Mouse (Mus musculus) adrenal gland, postnatal 14 days (tissue): Measurements from ENCODE around the gene Ajuba. TPM values are rescaled to one million over a fixed set of nuclear protein-coding genes. Genes with fewer than 3 reads are reported as not detected.
"Not testable (repeated sequence)": the region's sequence is repeated elsewhere in the genome, so short reads cannot be mapped to it uniquely, and the experiment has no call there.

ENCODE experiments used
- DNase-seq: peaks from one replicate; pipeline ENCODE4 v3.0.0; 2021; ENCODE audit warnings: mixed read lengths
- long read RNA-seq, 2 experiments: library from polyadenylated mRNA; stranded (forward); transcript quantifications; one replicate each; pipeline ENCODE4 v2.0.0; 2021
- total RNA-seq: library from RNA; stranded (reverse); gene quantifications from 2 replicates; pipeline ENCODE4 v1.2.3, GENCODE M21; 2021

The Ajuba gene
- total RNA-seq, result 18.2 and 23.3 TPM in 2 replicates
- long read RNA-seq, experiment 1, transcript Ajuba-201 (8 exons, 3,397 nt), result major isoform, 24 of 27 reads
- long read RNA-seq, experiment 1, partial matches to known transcripts, result 1 of 27 reads
- long read RNA-seq, experiment 1, other reads (novel, unspliced or antisense), result 2 of 27 reads
- long read RNA-seq, experiment 2, transcript Ajuba-201 (8 exons, 3,397 nt), result major isoform, 19 of 22 reads
- long read RNA-seq, experiment 2, partial matches to known transcripts, result 2 of 22 reads
- long read RNA-seq, experiment 2, other reads (novel, unspliced or antisense), result 1 of 22 reads

DNA sequence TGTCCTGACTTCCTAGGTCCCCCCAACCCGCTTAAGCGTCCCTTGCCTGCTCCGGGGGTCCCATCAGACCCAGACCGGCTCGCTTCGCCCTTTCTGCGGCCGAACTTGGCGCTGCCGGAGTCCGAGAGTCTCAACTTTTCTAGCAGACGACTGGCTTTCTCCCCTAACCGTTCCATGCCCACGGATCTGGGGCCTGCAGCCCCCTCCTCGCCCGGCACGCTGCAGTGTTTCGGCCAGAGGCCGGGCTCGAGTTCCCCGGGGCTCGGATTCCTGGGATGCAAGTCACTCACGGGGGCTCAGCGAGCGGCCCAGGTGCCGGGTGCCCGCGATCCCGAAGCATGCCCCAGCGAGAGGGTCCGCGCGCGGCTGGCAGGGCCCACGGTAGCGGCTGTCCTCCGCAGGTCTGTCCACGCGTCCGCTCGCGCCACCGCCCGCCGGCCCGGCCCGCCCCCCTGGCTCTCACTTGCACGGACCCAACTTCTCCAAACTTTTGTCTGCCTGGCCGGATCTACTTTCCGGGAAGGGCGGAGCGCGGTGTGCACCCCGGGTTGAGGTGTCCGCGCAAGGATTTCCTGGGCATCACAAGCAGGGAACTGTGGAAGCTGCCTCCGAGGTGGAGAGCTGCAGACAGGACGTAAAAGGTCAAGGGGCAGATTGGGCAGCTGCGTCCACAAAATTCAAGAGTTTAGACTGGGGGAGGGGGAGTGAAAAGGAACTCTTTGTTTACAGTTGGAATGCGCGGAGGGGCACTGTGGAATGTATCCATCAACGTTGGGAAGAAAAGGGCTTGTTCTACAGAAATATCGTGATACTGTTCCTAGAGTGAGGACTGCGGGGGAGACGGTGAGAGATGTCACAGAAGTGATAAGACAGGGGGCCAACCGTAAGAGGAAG, at the start of gene Ajuba:
Ajuba (minus strand) TSS at position 470 of the 894 bp plus-strand sequence.
- DNase-seq, result peak; percentile 93

DNA sequence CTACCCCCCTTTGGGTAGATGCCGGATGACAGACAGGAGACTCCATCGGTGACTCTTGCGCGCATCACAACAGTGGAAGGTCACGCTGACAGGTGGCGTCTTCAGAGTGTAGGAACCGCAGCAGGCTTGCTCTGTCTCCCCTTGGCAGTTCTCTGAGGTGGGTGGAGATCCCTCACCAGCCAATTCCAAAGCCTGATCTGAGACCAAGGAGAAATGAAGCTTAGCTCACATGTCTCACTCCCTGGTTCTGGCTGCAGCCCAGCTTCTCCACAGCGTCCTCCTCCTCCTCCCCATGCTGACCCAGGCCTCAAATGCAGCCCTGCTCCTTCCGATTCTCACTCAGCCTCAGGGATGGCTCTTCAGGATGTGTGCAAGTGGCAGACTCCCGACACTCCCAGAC, 47.6 kb upstream of the Ajuba start:
- DNase-seq, result no peak

DNA sequence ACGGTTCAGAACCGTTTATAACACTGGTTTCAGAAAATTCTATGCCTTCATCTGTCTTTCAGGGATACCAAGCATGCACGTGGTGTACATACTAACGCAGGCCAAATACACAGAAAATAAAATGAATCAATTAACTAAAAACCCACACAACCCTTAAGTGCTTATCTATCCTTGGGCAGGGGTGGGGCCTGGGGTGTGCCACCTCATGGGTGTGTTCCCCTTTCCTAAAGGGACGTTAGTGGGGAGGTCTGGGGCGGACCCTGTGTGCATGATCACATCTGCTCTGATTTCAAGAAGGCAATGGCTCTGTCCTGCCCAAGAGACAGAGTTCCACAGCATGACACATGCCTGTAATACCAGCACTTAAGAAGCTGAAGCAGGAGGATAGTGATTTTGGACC, 46.0 kb upstream of the Ajuba start:
- no peak for DNase-seq

DNA sequence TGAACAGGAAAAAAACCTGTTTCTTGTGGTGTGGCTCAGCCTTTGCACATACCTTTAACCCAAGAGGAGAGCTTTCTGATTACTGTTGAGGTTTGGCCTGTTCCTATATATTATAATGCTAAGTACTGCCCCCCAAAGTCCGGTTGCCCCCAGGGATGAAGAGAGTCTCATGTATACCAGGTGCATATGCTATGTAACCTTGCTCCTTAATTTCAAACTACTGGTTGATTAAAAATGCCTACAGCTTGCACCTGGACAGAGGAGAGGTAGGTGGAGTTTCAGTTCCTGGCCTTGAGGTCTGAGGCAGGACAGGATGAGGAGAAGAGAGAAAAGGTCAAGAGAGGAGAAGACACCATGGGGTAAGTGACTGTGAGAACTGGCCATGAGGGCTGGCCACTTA, 43.8 kb upstream of the Ajuba start, which contains the start of gene Psmb11:
Psmb11 (plus strand) TSS at position 301 of the 400 bp plus-strand sequence.
- DNase-seq, result no peak

DNA sequence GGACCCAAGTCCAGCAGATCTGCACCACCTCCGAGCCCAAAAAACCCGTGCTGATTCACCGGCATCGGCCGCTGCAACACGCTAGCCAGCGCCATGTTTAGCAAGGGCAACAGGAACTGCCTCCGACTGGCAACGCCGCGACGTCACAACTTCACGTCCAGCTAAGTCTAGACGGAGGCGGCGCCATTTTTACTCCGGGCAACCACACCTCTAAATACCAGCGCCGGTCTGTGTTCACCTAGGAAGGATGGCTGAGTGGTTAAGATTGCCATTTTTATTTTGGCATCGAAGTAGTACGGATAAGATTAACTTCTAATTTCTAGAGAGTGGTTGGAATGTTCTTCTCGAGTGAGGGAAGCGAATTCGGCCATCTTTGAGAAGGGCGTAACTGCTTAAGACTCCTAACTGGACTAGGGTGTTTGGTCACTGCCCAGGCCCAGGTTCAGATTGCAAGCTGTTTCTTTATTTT, 40.6 kb upstream of the Ajuba start, which contains the start of gene Psmb5:
Psmb5 (minus strand) TSS at position 126 of the 469 bp plus-strand sequence.
- peak; percentile 91 for DNase-seq

DNA sequence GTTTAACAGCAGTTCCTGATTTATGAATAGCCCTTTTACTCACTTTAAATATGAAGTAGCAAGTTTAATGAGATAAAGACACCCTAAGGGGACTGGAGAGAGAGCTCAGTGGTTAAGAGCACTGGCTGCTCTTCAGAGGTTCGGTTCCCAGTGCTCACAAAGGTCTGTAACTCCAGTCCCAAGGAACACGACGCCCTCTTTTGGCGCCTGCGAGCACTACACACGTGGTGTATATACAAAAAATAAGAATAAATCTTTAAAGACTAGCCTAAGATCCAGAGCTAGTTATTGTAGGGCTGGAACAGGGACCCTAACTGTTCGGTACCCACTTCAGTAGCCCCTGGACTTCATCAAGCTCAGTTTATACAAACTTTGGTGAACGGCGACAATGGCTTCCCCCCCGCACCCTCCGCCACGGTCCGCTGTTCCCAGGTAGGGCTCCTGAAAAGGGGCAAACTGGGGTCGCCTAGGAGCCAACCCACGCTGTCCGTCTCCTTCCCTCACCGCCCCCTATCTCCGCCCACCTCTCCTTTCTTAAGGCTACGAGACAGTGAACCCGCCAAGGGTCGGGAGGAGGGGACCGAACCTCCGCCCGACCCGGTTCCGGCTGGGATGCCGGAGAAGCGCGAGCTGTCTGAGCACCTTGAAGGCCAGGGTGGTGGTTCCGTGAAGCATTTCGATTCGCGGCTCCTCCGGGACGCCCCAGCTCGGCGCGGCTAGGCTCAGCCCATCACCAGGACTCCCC, 40.0 kb upstream of the Ajuba start:
- no peak for DNase-seq

DNA sequence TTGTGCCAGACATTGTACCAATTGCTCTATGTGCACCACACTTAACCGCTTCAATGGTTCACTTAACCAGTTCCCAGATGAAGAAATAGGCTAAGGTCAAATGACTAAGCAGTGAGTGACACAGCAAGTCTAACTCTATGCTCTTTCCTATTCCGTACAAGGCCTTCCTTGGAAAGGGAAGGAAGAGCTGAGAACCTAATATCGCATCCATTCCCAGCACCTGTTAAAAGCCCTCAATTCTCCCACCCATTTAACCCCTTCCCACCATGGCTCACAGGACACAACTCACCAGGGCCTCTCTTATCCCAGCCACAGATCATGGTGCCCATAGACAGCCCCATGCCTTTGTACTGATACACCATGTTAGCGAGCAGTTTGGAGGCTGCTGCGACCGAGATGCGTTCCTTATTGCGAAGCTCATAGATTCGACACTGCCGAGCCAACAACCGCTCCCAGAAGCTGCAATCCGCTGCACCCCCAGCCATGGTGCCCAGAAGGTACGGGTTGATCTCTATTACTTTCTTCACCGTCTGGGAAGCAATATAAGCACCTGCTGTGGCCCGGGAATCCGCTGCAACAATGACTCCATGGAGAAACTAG, 39.0 kb upstream of the Ajuba start:
- DNase-seq, result no peak

DNA sequence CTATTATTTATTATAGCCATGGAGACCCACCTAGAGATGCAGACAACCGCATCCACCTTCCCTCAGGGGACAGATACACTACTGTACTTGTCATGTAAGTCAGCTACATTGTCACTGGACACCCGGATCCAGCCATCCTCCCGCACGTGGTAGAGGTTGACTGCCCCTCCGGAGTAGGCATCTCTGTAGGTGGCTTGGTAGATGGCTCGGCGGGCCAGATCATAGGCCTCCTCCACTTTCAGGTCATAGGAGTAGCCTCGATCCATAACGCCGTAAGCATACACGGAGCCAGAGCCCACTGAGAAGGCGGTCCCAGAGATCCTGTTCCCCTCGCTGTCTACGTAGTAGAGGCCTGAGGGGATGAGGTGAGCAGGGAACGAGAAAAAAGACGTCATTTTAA, 36.8 kb upstream of the Ajuba start:
- DNase-seq, result not testable (repeated sequence)

DNA sequence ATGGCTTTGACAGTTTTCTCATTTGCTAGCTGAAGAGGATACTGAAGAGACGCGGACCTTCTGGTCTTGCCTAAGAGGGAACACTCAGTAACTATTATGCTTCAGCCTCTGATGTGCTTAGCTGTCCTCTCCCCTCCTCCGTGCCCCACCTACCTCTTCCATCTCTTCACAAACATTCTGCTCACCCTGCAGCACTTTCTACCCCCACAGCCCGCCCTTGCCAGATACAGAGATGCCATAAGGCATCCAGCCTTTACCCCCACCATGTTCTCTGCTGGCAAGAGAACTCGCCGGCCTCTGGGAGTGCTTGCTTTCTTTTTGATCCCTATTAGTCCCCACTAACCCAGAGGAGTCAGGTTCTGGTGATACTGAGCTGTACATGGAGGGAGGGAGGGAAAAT, 33.3 kb upstream of the Ajuba start:
- DNase-seq, result no peak

DNA sequence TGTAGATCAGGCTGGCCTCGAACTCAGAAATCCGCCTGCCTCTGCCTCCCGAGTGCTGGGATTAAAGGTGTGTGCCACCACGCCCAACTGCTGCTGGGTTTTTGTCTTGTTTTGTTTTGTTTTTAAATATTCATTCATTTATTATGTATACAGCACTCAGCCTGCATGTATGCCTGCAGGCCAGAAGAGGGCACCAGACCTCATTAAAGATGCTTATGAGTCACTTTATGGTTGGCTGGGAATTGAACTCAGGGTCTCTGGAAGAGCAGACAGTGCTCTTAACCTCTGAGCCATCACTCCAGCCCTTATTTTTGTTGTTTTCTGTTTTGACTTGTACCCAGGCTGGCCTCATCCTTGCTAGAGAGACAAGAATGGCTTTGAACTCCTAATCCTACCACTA, 32.6 kb upstream of the Ajuba start:
- DNase-seq, result peak; percentile 62

DNA sequence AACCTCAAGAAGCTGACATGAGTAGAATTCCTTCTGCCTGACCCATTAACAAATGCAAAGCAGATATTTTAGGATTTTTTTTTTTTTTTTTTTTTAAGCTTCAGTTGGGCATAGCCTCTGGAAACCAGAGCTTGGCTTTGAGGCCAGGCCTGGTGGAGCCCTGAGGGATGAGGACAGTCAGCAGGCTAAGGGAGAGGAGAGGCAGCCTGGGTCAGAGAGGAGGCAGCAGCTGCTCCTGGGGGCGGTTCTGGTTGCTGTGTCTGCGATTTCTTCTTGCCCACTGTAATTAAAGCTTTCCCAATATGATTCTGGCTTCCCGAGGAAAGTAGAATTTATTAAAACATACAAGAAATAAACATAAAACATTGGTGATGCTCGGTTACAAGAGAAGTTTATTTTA, 31.9 kb upstream of the Ajuba start:
- no peak for DNase-seq

DNA sequence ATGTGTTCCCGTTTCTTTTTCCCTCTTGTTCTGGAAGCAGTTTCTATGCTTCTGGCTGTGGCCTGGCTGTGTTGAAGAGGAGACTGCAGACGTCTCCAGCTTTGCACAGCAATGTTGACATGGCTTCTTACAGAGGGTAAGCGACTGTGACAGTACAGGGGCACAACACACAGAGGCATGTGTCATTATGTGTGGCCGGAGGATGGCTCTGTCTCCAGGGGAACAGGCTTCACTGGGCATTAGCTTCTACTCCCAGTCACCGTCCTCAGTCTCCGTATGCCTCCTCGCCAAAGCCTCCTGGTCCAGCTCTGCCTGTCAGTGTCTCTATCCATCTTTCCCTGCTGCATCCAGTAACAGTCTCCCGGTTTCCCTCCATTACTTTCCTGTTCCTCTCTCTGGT, 29.9 kb upstream of the Ajuba start:
- DNase-seq, result no peak

DNA sequence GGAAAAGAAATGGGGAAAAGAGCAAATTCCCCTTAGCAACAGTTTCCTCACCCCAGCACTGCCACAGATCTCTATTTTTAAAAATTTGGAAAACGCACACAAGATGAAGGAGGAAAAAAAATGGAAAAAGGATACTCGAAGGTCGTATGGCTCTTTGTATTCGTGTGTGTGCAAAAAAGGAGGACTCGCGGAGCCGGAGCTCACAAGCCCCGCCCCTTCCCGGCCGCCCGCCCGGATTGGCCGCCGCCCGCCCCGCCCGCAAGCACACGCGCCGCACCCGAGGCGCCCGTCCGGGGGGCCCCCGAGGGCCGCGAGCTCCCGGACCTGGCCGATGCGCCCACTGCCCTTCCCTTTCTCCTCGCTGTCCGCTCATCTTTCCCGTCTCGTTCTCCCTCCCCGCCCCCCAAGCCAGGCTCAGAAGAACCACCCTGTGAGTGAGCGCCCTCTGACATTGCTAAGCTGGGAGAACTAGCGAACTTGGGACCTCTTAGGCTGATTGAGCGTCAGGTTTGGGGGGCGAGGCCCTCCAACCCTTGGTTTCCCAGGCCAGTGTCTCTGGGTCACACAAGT, 28.5 kb upstream of the Ajuba start, which contains the start of gene 4931414P19Rik:
4931414P19Rik (minus strand) TSS at position 242 of the 570 bp plus-strand sequence.
- DNase-seq, result peak; percentile 92

DNA sequence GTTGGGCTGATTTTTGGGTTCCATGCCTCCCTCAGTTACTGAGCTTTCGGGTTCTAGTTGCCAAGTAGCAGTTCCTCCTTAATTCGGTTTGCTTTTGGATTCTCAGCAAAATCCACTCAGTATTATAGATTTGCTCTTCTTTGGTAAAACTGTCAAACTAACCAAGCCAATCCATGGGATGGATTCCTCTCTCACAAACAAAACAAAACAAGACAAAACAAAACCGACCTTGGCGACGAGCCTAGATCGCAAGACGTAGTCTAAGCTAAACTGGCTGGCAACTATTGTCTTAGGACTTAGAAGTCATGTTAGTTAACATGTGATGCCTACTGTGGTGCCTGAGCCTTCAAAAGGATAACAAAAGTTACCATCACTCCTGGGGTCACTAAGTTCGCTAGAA, 26.3 kb upstream of the Ajuba start:
- DNase-seq, result no peak

DNA sequence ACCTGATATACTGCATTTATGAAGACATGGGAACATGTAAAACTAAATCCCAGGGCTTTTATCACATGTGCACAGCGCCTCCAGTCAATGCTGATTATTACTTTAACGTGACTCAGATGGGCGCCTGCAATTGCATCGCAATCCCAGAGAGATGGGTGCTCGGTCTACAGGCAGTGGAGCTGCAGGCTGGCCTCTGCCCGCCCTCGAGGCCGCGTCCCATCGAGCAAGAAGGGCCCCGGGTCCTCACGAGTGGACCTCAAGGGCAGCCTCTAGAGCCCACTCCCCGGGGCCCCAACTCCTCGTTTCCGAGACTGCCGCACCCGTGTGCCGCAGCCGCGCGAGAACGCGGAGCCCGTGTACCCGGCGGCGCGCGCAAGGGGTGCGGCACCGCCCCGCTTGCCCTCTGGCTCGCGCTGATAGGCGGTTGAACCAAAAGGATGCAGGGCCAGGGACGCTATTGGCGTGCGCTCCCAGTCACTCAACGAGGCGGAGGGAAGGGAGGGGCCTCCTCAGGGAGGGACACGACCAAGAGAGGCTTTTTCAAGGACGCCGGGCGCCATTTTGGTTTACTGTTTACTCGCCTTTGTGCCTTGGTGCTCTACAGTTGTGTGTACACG, 25.8 kb upstream of the Ajuba start:
- DNase-seq, result peak; percentile 98

DNA sequence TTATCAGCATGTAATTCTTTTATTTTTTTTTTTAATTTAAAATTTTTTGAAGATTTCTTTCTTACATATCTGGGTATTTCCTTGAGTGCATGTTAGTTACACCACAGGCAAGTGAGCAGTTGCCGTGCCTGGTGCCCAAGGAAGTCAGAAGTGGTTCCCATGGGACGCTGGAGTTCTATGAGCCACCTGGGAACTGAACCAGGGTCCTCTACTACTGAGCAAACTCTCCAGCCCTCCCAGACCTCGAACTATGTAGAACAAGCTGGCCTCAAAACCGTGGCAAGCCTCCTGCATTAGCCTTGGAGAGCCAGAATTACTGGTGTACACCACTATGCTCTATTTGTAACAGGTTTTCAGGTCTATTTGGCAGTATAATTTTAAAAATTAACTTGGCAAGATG, 25.3 kb upstream of the Ajuba start:
- DNase-seq, result no peak

DNA sequence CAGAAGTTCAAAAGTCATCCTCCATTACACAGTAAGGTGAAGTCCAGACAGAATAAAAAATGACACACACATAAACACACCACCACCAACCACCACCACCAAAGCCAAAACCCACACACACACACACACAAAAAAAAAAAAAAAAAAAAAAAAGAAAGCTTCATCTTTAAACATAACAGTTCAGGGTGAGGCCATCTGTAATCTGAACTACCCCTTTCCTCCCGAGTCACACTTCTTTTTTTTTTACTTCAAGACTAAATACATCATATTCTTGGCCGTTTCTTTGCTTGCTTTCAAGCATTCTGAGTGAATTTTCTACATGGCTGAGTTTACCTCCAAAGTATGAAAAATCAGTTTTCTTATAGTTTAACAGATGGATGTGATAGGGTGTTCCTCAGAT, 24.2 kb upstream of the Ajuba start:
- no peak for DNase-seq

DNA sequence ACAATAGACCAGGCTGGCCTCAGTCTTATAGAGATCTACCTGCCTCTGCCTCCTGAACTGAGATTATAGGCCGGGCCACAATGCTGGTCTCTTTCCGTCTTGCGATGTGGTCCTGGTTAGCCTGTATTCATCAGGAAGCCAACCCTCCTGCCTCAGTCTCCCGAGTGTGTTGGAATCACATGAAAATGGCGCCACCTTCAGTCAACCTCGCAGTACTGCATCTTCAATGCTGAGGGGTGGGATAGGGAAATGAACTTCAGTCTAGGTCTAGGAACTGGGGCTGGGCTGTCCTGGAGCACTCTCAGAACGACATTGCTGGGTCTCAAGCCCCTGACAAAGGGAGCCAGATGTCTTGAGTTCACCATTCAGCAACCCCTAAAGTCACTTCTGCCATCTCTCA, 19.7 kb upstream of the Ajuba start:
- DNase-seq, result no peak

DNA sequence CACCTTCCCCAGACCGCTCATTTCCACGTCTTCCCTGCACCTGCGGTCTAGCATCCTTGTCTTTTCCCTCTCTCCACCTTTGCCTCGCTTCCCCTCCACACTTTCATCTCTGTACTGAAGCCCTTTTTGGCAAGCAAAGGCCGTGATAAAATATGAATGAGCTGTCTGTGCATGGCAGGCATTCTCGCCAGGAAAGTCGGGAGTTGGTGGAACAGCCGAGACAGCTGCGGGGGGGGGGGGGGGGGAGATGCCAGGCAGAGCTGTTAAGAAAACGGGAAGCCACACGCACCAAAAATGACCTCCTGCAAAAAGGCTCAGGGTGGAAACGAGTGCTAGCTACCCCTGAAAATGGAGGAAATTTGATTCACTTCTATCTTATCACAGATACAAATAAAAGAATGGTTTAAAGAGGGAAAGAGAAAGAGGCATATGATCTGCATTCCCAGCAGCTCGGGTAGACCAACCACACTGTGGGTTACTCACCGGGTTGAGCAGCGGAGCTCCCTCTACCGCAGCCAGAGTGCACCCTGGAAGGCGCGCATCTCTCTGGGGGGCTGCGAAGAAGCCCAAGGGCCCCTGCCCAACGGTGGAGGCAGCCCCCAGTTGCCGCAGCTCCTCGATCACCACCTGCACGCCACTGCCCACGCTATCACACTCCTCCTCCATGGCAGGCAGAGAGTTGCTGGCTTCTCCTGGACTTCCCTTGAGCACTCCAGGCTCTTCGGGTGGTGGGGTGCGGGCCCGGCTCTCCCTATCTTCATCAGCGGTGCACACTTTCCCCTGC, 17.5 kb upstream of the Ajuba start:
- DNase-seq, result no peak

DNA sequence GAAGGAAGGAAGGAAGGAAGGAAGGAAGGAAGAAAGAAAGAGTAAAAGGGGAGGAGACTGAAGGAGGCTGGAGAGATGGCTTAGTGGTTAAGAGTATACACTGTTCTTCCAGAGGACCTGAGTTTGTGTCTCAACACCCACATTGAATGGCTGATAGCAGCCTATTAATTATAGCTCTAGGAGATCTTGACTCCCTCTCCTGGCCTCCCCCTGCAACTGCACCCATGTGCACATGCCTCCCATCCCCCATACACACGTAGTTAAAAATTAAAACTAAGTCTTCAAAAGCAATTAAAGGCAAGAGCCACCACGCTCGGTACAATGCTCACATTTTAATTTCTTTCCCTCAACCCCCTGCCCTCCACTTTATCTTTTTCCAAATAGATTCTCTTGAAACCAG, 16.7 kb upstream of the Ajuba start:
- no peak for DNase-seq
